Mouse (Mus musculus): ENCODE data around the gene Gabbr2.

GRCm38 (mm10) chr4:46628081-46628480 lies 363.6 kb downstream of the Gabbr2 start:
- no peak for TF ChIP-seq CEBPB (IDR thresholded peaks at IDR 0.05; ENCODE audit: low read depth)
- TF ChIP-seq USF1 (IDR thresholded peaks at IDR 0.05; ENCODE audit: low read depth): no peak
- TF ChIP-seq MAX (IDR thresholded peaks at IDR 0.05): no peak
- TF ChIP-seq MYOD1 (IDR thresholded peaks at IDR 0.05; ENCODE audit: control insufficient read depth, insufficient read length, low read depth): no peak
- no peak for TF ChIP-seq CTCF (IDR thresholded peaks at IDR 0.05; ENCODE audit: control insufficient read depth, insufficient read depth, insufficient read length)
- TF ChIP-seq MYOG (IDR thresholded peaks at IDR 0.05; ENCODE audit: control insufficient read depth, extremely low read depth, insufficient read length): no peak
- no peak for TF ChIP-seq FOSL1 (IDR thresholded peaks at IDR 0.05; ENCODE audit: insufficient read depth, low read length, poor library complexity, severe bottlenecking)

Data from C2C12 (cell line).